Mouse (Mus musculus) intestine, embryonic 15.5 days (tissue): ENCODE measurements around the gene Notch2. TPM values are rescaled to one million over a fixed set of nuclear protein-coding genes. Genes with fewer than 3 reads are reported as not detected.
A peak's percentile ranks its signal among the peaks of the same experiment; 100 is the strongest.

Experiments
- ATAC-seq: fragments of 200-750 bp; cut with Nextera tagmentation; 2 replicates; pipeline ENCODE4 v1.8.0; 2017; ENCODE audit warnings: moderate TSS enrichment, moderate library complexity
- H3K27ac ChIP-seq: fragments of 300-500 bp; sonication (generic); 2 replicates; pipeline ENCODE4 v1.5.1; 2015; ENCODE audit warnings: mild to moderate bottlenecking, inconsistent platforms
- H3K27me3 ChIP-seq: fragments of 300-500 bp; sonication (generic); replicated peaks from 2 replicates; pipeline ENCODE4 v1.6.1; 2015; ENCODE audit warnings: inconsistent platforms
- H3K36me3 ChIP-seq: fragments of 300-500 bp; sonication (generic); 2 replicates; pipeline ENCODE4 v1.6.1; 2015; ENCODE audit warnings: inconsistent platforms
- H3K4me1 ChIP-seq: fragments of 300-500 bp; sonication (generic); replicated peaks from 2 replicates; pipeline ENCODE4 v1.6.1; 2015; ENCODE audit warnings: inconsistent platforms
- H3K4me2 ChIP-seq: fragments of 300-500 bp; sonication (generic); replicated peaks from 2 replicates; pipeline ENCODE4 v1.6.1; 2015; ENCODE audit warnings: mild to moderate bottlenecking, inconsistent platforms
- H3K4me3 ChIP-seq: fragments of 300-500 bp; sonication (generic); replicated peaks from 2 replicates; pipeline ENCODE4 v1.5.1; 2015; ENCODE audit warnings: inconsistent platforms
- H3K9ac ChIP-seq: fragments of 300-500 bp; sonication (generic); 2 replicates; pipeline ENCODE4 v1.6.1; 2015; ENCODE audit warnings: inconsistent platforms
- H3K9me3 ChIP-seq: fragments of 300-500 bp; sonication (generic); 2 replicates; pipeline ENCODE4 v1.6.1; 2016; ENCODE audit warnings: inconsistent platforms
- WGBS: fragments of 180-500 bp; shearing (Covaris S2); methylation state at CpG from one replicate; pipeline ENCODE4 v1.1.7; 2015; 5-methylcytosine and 5-hydroxymethylcytosine counted together
- polyA plus RNA-seq: library from polyadenylated mRNA; unstranded; fragments of >200 nt; fragmentation: Nextera tagmentation; extraction: Ambion mirVana; gene quantifications from 2 replicates; pipeline ENCODE4 v1.2.1, GENCODE M21; 2015

Notch2 gene
- polyA plus RNA-seq, 1 experiment from 2014 or later: 17.9 TPM

DNA sequence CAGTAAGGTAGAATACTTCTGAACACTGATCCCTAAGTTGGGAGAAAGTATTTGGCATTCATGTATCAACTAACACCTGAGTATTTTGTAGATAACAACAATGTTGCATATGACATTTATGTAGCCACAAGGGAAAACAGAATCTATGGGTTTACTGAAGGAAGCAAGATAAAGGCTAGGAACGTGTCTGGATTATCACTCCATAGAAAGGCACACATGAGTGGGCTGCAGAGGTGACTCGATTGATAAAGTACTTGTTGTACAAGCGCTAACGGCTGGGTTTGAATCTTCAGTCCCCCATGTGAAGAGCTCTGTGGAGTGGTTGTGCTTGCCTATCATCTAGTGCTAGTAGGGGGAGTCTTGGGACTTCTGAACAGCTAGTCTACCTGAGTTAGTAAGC, 9.8 kb upstream of the Notch2 start:
- no peak for ATAC-seq

DNA sequence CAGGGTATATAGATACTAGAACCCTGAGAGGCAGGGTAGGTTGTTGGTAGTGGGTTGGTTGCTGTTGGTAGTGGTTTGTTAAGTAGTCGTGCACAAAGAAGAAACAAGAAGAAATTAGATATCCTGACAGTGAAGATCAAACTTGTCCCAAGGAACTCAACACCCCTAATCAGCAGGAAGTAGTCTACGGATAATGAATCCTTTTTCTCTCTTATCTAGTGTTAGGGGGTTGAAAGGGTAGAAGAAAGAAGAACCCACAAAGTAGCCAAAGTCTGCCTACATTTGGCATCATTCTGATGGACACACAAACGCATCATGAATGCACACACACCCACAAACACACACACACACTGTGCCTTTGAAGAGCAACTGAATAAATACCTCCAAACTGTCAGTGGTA, 9.1 kb upstream of the Notch2 start:
- no peak overlapping the region for H3K4me3 ChIP-seq
- no peaks in the 10 kb centered on the region for H3K27me3 ChIP-seq
- ATAC-seq: no peak
- 72% methylated on average over 3 of the region's 3 CpGs for whole genome bisulfite sequencing
- no peak overlapping the region for H3K27ac ChIP-seq
- H3K9me3 ChIP-seq: no peaks in the 10 kb centered on the region
- no peaks in the 10 kb centered on the region for H3K36me3 ChIP-seq
- H3K9ac ChIP-seq: no peak overlapping the region
- H3K4me2 ChIP-seq: no peak overlapping the region
- H3K4me1 ChIP-seq: no peaks in the 10 kb centered on the region

More for the DNA sequence above, 9.8 kb upstream of the Notch2 start:
- no peak overlapping the region for H3K9ac ChIP-seq
- no peaks in the 10 kb centered on the region for H3K27me3 ChIP-seq
- H3K36me3 ChIP-seq: no peaks in the 10 kb centered on the region
- H3K4me2 ChIP-seq: no peak overlapping the region
- H3K27ac ChIP-seq: no peak overlapping the region
- no peaks in the 10 kb centered on the region for H3K4me1 ChIP-seq
- WGBS: 82% methylated on average over 4 of the region's 4 CpGs
- H3K9me3 ChIP-seq: no peaks in the 10 kb centered on the region
- no peak overlapping the region for H3K4me3 ChIP-seq

DNA sequence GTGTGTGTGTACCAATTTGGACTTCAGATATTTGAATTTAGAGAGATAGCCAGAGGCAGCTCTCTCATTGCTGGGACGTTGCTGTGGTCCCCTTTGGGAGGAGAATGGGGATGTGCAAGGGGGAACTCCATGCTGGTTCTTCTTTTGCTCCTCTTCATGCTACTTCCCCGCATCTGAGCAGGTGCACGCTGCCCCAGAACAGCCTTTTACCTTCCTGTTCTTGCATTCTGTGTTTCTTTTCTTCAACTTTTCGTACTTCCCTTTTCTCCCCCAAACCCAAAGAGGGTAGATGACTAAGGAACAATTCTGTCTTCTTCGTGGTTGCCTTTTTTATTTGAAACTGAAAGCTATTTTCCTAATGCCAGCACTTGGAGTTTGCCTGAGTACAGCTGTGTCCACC, 8.0 kb upstream of the Notch2 start:
- H3K4me1 ChIP-seq: no peaks in the 10 kb centered on the region
- H3K4me3 ChIP-seq: no peak overlapping the region
- H3K27me3 ChIP-seq: no peaks in the 10 kb centered on the region
- no peak overlapping the region for H3K4me2 ChIP-seq
- no peaks in the 10 kb centered on the region for H3K9me3 ChIP-seq
- no peak overlapping the region for H3K27ac ChIP-seq
- H3K36me3 ChIP-seq: no peaks in the 10 kb centered on the region
- no peak overlapping the region for H3K9ac ChIP-seq
- no peak for ATAC-seq
- 80% methylated on average over 5 of the region's 5 CpGs for WGBS

DNA sequence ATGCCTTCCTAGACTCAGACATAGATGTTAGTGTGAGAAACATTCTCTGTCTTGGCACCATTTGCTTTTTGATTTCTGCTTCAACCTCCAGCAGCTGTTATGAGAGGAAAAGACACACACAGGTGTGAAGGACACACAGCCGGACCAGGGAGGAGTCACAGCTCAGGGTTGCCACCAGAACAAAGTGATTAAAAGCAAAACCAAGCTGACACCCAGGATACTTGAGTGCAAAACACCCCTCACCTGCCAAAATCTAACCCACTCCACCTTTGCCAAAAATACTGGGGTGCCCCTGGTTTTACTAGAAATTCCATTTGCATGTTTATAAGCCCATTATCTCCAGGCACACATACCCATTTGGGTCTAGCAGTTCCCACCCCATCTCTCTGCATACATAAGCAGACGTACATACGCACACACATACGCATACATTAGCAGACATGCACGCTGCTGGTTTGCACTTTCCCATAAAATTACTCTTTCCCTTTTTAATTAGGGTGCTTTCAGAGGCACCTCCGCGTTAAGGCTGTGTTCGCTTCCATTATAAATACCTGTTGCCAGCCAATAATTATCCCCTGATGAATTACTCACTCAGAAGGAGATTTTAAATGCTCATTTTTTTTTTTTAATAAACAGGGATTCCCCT, 7.2 kb upstream of the Notch2 start:
- no peak for ATAC-seq
- H3K27ac ChIP-seq: no peak overlapping the region
- H3K4me2 ChIP-seq: no peak overlapping the region
- H3K36me3 ChIP-seq: no peaks in the 10 kb centered on the region
- no peaks in the 10 kb centered on the region for H3K4me1 ChIP-seq
- 82% methylated on average over 8 of the region's 8 CpGs for WGBS
- no peaks in the 10 kb centered on the region for H3K27me3 ChIP-seq
- no peak overlapping the region for H3K4me3 ChIP-seq
- H3K9me3 ChIP-seq: no peaks in the 10 kb centered on the region
- H3K9ac ChIP-seq: no peak overlapping the region

DNA sequence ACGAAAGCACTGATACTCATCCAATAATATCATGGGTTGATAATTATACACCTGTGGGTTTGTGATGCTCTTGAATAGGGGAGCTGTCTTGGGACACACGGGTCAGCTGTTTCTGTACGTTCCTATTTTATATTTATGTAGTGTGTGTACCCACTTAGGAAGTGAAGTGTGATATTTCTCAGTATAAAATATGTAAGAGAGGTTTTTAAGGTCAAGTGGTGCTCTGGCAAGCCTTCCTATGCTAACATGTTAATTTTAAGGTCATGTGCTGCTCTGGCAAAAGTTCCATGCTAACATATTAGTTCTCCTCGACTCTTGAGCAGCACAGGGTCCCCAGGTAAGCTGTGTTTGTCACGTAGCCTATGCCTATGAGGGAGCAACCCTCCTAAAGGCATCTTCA, 6.4 kb upstream of the Notch2 start:
- ATAC-seq: no peak
- whole genome bisulfite sequencing: 69% methylated on average over 5 of the region's 5 CpGs
- no peaks in the 10 kb centered on the region for H3K27me3 ChIP-seq
- H3K9ac ChIP-seq: no peak overlapping the region
- no peaks in the 10 kb centered on the region for H3K9me3 ChIP-seq
- no peak overlapping the region for H3K27ac ChIP-seq
- H3K4me2 ChIP-seq: no peak overlapping the region
- H3K4me3 ChIP-seq: no peak overlapping the region
- H3K36me3 ChIP-seq: no peaks in the 10 kb centered on the region
- H3K4me1 ChIP-seq: no peaks in the 10 kb centered on the region

DNA sequence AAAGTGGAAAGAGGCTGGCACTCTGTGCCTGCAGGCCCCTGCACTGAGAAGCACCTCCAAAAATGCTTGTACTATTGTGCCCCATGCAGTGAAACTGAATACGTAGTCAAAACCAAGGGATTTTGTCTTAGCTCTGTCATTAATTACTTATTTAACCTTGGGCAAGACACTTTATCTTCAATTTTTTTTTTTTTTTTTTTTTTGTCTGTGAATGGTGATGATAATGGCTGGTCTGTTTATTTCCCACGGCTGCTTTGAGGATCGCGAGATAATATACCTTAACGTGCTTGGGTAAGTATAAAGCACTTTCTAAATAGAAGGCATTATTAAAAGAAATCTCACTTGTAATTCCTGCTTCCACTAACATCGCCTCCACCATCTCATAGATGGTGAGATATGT, 5.2 kb upstream of the Notch2 start:
- Histone ChIP-seq H3K27me3 (no peaks in the 10 kb centered on the region), H3K4me3 (no peak overlapping the region), H3K27ac (no peak overlapping the region), H3K9ac (no peak overlapping the region), H3K4me2 (no peak overlapping the region), H3K4me1 (0 out of 2 replicates have a peak, but pooled peaks cover 4% of the 10 kb centered on the region), H3K36me3 (no peaks in the 10 kb centered on the region), H3K9me3 (no peaks in the 10 kb centered on the region)
- no peak for ATAC-seq
- 80% methylated on average over 6 of the region's 6 CpGs for WGBS

DNA sequence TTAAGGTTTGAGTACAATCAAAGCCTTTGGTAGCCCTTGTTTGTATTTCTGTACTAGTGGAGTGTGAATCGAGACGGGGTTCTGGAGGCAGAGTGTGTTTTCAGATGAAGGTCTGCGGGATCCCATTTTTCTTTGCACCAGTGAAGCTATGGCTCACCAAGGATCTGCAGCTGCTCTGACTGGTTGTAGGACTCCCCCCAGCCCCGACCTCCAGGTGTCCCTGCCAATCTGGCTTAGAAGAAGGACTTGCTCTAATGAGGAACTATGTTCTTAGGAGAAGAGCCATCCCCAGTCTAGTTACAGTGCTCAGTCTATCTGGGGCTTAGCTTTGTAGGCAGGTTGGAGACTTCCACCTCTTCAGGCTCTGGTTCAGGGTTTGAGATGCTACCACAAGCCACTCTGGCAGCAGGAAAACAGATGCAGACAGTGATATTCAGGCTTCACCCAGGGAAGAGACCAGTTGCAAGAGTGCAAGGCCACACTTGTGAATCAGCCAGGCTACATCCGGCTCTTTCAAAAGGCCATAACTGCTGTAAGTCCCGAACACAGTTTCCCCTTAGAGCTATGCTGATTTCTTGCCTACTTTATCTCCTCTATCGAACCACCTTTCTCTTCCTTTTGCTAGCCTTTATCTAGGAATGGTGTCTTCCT, 4.0 kb upstream of the Notch2 start:
- Histone ChIP-seq H3K27me3 (no peaks in the 10 kb centered on the region), H3K27ac (no peak overlapping the region), H3K4me2 (no peak overlapping the region), H3K36me3 (no peaks in the 10 kb centered on the region), H3K4me3 (no peak overlapping the region), H3K9me3 (no peaks in the 10 kb centered on the region), H3K9ac (no peak overlapping the region), H3K4me1 (0 out of 2 replicates have a peak, but pooled peaks cover 4% of the 10 kb centered on the region)
- WGBS: 71% methylated on average over 7 of the region's 7 CpGs
- no peak for ATAC-seq

DNA sequence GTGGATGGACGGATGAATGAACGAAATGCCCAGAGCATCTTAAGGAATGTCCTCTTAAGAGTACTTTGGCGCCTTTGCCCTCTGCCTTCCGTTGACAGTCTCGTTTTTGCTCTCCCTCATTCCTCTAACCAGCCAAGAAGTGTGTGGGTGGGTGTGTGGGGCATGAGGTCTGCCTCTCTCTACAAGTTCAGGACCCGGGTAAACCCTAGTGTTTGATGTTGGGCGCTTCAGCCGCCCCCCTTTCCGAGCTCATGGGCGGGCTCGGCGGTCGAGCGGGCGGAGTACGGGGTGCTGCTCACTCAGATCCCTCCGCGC, 284 bp upstream of the Notch2 start:
- no peaks in the 10 kb centered on the region for H3K27me3 ChIP-seq
- H3K4me1 ChIP-seq: peaks cover 20% of the 10 kb centered on the region
- no peaks in the 10 kb centered on the region for H3K36me3 ChIP-seq
- H3K4me2 ChIP-seq: peak overlapping the region; percentile 82
- no peak for ATAC-seq
- H3K4me3 ChIP-seq: peak overlapping the region; percentile 94
- H3K9me3 ChIP-seq: no peaks in the 10 kb centered on the region
- under 1% methylated on average over 18 of the region's 18 CpGs for WGBS
- peak overlapping the region; percentile 53 for H3K9ac ChIP-seq
- H3K27ac ChIP-seq: no peak overlapping the region

DNA sequence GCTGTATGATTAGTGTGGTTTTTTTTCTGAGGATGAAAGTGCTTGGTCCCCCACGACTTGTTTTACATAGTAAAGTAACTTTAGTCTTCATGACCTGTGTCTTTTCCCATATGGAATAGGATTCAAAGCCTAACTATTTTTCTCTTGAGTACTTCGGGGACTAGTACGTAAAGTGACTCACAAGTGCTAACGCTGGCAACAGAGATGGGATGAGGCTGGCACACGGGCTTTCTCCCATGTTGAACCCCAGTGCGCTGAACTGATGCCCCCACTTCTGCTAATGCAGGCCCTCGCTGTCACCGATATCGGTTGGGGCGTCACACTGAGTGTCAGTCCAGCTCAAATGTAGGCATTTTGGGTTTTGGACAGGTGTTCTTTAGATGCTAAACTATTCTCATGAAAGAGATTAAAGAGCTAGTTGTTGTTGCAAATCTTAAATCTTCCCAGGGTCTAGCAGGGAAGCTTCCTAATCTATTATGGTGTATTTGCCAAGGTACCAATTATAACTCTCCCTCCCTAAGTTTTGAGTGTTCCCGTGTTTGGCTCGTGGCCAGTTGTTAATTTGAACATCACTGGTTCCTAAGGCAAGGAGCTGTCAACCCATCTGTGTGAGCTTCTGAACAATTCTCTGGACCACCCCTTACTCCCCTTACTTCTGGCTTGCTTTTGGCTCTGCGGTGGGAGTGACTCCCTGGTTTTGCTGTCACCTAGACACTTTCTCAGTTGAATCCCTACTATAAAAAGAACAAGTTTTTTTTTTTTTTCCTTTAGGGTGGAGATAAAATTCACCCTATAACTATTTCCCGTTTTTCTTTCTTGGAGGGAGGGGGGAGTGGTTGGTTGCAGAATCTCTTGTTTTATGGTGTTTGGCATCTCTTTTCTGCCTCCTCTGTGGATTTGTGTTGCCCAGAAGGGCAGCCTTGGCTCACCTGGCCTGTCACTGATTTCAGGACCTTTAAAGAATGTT, 2.2 kb downstream of the Notch2 start:
- peak overlapping the region; percentile 94; the same call in 1 of the 2 replicates for H3K4me3 ChIP-seq
- H3K27me3 ChIP-seq: no peaks in the 10 kb centered on the region
- H3K9me3 ChIP-seq: no peaks in the 10 kb centered on the region
- 68% methylated on average over 14 of the region's 14 CpGs for WGBS
- no peaks in the 10 kb centered on the region for H3K36me3 ChIP-seq
- peak overlapping the region; percentile 82 for H3K4me2 ChIP-seq
- H3K9ac ChIP-seq: no peak overlapping the region
- H3K4me1 ChIP-seq: peaks cover 29% of the 10 kb centered on the region
- no peak for ATAC-seq
- H3K27ac ChIP-seq: no peak overlapping the region

DNA sequence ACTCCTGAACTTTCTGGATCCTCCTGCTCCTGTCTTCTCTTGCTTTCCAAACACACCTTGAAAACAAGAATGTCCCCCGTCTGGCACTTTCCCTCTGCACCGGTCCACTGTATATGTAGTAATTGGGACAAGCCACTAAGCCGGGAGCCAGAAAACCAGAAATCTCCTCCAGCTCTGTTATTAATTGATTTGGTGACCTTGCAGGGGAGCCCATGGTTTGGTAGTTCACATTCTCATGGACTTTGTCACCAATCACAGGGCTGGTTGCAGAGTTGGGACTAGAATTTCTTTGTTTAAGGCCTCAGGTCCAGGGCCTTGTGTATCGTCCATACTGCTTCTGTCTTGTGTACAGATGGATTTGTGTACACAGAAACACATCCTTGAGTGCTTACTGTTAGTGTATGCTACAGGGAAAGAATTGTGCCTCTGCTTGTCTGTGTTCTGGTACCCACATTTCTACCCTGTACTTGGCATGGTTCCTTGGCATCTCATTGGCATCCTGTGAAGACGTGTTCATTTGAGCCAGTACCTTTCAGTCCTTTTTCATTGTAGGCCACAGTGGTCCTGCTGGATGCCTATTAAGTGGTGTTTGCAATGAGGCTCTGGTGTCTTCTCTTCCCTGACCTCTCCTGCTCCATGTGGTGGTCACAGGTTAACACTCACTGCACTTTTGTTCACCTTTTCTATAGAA, 3.7 kb downstream of the Notch2 start:
- no peak overlapping the region for H3K4me3 ChIP-seq
- peak overlapping the region; percentile 5; the same call in 1 of the 2 replicates for H3K4me2 ChIP-seq
- no peak overlapping the region for H3K9ac ChIP-seq
- H3K4me1 ChIP-seq: peaks cover 34% of the 10 kb centered on the region
- no peaks in the 10 kb centered on the region for H3K27me3 ChIP-seq
- ATAC-seq: no peak
- 45% methylated on average over 5 of the region's 5 CpGs for WGBS
- no peaks in the 10 kb centered on the region for H3K36me3 ChIP-seq
- no peak overlapping the region for H3K27ac ChIP-seq
- no peaks in the 10 kb centered on the region for H3K9me3 ChIP-seq

DNA sequence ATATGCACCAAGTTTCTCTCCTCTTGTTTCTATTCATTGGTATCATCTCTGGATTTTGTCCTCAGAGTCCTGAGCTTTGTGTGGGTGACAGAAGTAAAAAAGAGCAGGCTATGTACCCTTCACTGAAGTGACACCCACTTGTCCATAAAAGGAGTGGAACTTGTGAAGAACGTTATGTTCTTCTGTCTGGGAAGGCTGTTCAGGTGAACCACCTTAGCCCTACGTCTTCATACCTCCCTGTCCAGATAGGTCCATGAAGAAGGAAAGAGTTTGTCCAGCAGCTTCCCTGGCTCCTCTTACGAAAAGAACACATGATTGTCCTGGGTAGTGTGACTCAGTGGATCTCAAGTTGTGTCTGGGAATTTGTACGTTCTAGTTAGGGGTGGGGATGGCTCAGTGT, 4.9 kb downstream of the Notch2 start:
- Histone ChIP-seq H3K9me3 (no peaks in the 10 kb centered on the region), H3K9ac (no peak overlapping the region), H3K27ac (no peak overlapping the region), H3K27me3 (no peaks in the 10 kb centered on the region), H3K4me2 (no peak overlapping the region), H3K4me1 (peaks cover 30% of the 10 kb centered on the region), H3K4me3 (no peak overlapping the region), H3K36me3 (no peaks in the 10 kb centered on the region)
- no peak for ATAC-seq
- WGBS: 83% methylated on average over 4 of the region's 4 CpGs
